ENCODE assay signal across 8 mouse cellular contexts in genomic region chr1:160717742-160718141, GRCm38 (mm10).
DNase-seq lines count a peak whose midpoint lies in the region; ATAC-seq and TF ChIP-seq lines count a peak whose summit lies in the region.

No protein-coding gene starts in this region.

- DNase-seq in forebrain, embryonic 14.5 days (ENCODE audit: low spot score), result peak; percentile 82
- DNase-seq in lung, adult 2 months, result no peak
- no peak for DNase-seq in lung, postnatal 4 days
- DNase-seq in c-Kit-positive CD71-positive TER-119-negative erythroid progenitor cells, embryonic 14.5 days (ENCODE audit: low read depth), result peak; percentile 43
- DNase-seq in retina, postnatal 1 day, result peak; percentile 65
- DNase-seq in urinary bladder, adult 2 months (ENCODE audit: low spot score), result no peak
- no peak for DNase-seq in ovary, postnatal 14 days (ENCODE audit: low spot score)

- ATAC-seq in forebrain, embryonic 14.5 days, result peak; percentile 55; the same call in 1 of the 2 replicates
- no peak for ATAC-seq in forebrain, embryonic 15.5 days (replicated peaks)

- H3K27me3 ChIP-seq in forebrain, embryonic 14.5 days (replicated peaks; ENCODE audit: control insufficient read depth, insufficient read depth, low read length), result no peaks in the 10 kb centered on the region
- H3K27me3 ChIP-seq in forebrain, embryonic 15.5 days, result no peaks in the 10 kb centered on the region

- no peaks in the 10 kb centered on the region for H3K4me1 ChIP-seq in forebrain, embryonic 14.5 days (ENCODE audit: control insufficient read depth, insufficient read depth, low read length)
- H3K4me1 ChIP-seq in forebrain, embryonic 15.5 days, result no peaks in the 10 kb centered on the region
- H3K4me1 ChIP-seq in lung, adult 2 months (ENCODE audit: control insufficient read depth, insufficient read depth, low read length), result no peaks in the 10 kb centered on the region

- H3K4me3 ChIP-seq in forebrain, embryonic 14.5 days (ENCODE audit: low read depth, low read length), result no peak overlapping the region
- no peak overlapping the region for H3K4me3 ChIP-seq in forebrain, embryonic 15.5 days
- no peak overlapping the region for H3K4me3 ChIP-seq in lung, adult 2 months (replicated peaks; ENCODE audit: extremely low read depth, low read depth, low read length)

- no peaks in the 10 kb centered on the region for H3K9me3 ChIP-seq in forebrain, embryonic 14.5 days (replicated peaks; ENCODE audit: control insufficient read depth, low read length)
- no peaks in the 10 kb centered on the region for H3K9me3 ChIP-seq in forebrain, embryonic 15.5 days

- no peaks in the 10 kb centered on the region for H3K36me3 ChIP-seq in forebrain, embryonic 14.5 days (ENCODE audit: control insufficient read depth, insufficient read depth, low read length)
- no peaks in the 10 kb centered on the region for H3K36me3 ChIP-seq in forebrain, embryonic 15.5 days

- WGBS in forebrain, embryonic 14.5 days, result 14% methylated on average over 3 of the region's 3 CpGs
- WGBS in forebrain, embryonic 15.5 days, result 22% methylated on average over 3 of the region's 3 CpGs
- 16% methylated on average over 3 of the region's 3 CpGs for WGBS in lung, adult 2 months

- TF ChIP-seq CTCF in lung, adult 2 months (IDR thresholded peaks at IDR 0.05; ENCODE audit: insufficient read depth, low read length), result peak; percentile 31; the same call in 1 of the 2 replicates

- H3K9ac ChIP-seq in forebrain, embryonic 14.5 days (ENCODE audit: low read length), result no peak overlapping the region
- H3K9ac ChIP-seq in forebrain, embryonic 15.5 days (replicated peaks), result no peak overlapping the region

- H3K27ac ChIP-seq in forebrain, embryonic 14.5 days (ENCODE audit: low read depth, low read length), result no peak overlapping the region
- no peak overlapping the region for H3K27ac ChIP-seq in forebrain, embryonic 15.5 days (replicated peaks)

- TF ChIP-seq POLR2A in lung, adult 2 months (IDR thresholded peaks at IDR 0.05; ENCODE audit: borderline replicate concordance, extremely low read depth, low read depth, low read length), result no peak

- no peak overlapping the region for H3K4me2 ChIP-seq in forebrain, embryonic 14.5 days (ENCODE audit: low read length)
- H3K4me2 ChIP-seq in forebrain, embryonic 15.5 days (replicated peaks), result no peak overlapping the region

Comparison
In these comparisons a context has a peak if more than half of its experiments do, and no peak if none do; other contexts are left out.
1. DNase-seq: peak in forebrain, embryonic 14.5 days (single experiment), c-Kit-positive CD71-positive TER-119-negative erythroid progenitor cells, embryonic 14.5 days (single experiment) and retina, postnatal 1 day (single experiment); none in lung, adult 2 months (single experiment), lung, postnatal 4 days (0 of 2), urinary bladder, adult 2 months (single experiment) and ovary, postnatal 14 days (single experiment).